Mouse (Mus musculus): ENCODE measurements around the gene Trappc4.

DNA sequence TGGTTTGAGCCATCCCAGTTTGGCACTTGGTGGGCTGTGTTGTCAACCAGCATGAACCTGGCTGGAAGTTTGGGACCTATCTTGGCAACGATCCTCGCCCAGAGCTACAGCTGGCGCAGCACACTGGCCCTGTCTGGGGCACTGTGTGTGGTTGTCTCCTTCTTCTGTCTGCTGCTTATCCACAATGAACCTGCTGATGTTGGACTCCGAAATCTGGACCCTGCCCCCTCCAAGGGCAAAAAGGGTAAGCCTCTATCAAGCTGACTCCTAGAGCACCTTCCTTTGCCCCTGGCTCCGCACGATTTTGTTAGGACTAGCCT, 7.6 kb downstream of the Trappc4 start:
- TF ChIP-seq TAL1 (IDR thresholded peaks at IDR 0.05; ENCODE audit: low read length) (no peak), GATA1 (IDR thresholded peaks at IDR 0.05; ENCODE audit: low read length) (no peak)

Data from erythroblast, embryonic 14.5 days (primary cell).